Mouse (Mus musculus) heart, embryonic 15.5 days (tissue): Measurements from ENCODE around the gene Gpbp1l1. TPM values are rescaled to one million over a fixed set of nuclear protein-coding genes. Genes with fewer than 3 reads are reported as not detected.

Source experiments
- ATAC-seq: fragments of 200-750 bp; cut with Nextera tagmentation; replicated peaks from 2 replicates; pipeline ENCODE4 v1.8.0; 2017; ENCODE audit warnings: low read depth, moderate TSS enrichment; ENCODE audit not compliant: insufficient number of reproducible peaks, insufficient read depth, low FRiP score
- H3K27ac ChIP-seq: fragments of 300-500 bp; sonication (generic); 2 replicates; pipeline ENCODE4 v1.5.1; 2015; ENCODE audit warnings: mild to moderate bottlenecking, inconsistent platforms
- H3K27me3 ChIP-seq: fragments of 300-500 bp; sonication (generic); 2 replicates; pipeline ENCODE4 v1.6.1; 2015; ENCODE audit warnings: inconsistent platforms
- H3K36me3 ChIP-seq: fragments of 300-500 bp; sonication (generic); 2 replicates; pipeline ENCODE4 v1.6.1; 2015; ENCODE audit warnings: mild to moderate bottlenecking, inconsistent platforms
- H3K4me1 ChIP-seq: fragments of 300-500 bp; sonication (generic); replicated peaks from 2 replicates; pipeline ENCODE4 v1.6.1; 2015; ENCODE audit warnings: inconsistent platforms
- H3K4me2 ChIP-seq: fragments of 300-500 bp; sonication (generic); 2 replicates; pipeline ENCODE4 v1.6.1; 2015; ENCODE audit warnings: inconsistent platforms, mild to moderate bottlenecking, moderate library complexity
- H3K4me3 ChIP-seq: fragments of 300-500 bp; sonication (generic); 2 replicates; pipeline ENCODE4 v1.5.1; 2015; ENCODE audit warnings: mild to moderate bottlenecking, inconsistent platforms
- H3K9ac ChIP-seq: fragments of 300-500 bp; sonication (generic); 2 replicates; pipeline ENCODE4 v1.6.1; 2015; ENCODE audit warnings: mild to moderate bottlenecking, inconsistent platforms
- H3K9me3 ChIP-seq: fragments of 300-500 bp; sonication (generic); replicated peaks from 2 replicates; pipeline ENCODE4 v1.6.1; 2016; ENCODE audit warnings: inconsistent platforms
- WGBS: fragments of 180-500 bp; shearing (Covaris S2); methylation state at CpG from one replicate; pipeline ENCODE4 v1.1.7; 2015; ENCODE audit warnings: mixed read lengths; 5-methylcytosine and 5-hydroxymethylcytosine counted together
- polyA plus RNA-seq: library from polyadenylated mRNA; unstranded; fragments of >200 nt; fragmentation: Nextera tagmentation; extraction: Ambion mirVana; gene quantifications from 2 replicates; pipeline ENCODE4 v1.2.1, GENCODE M21; 2015

The Gpbp1l1 gene
- polyA plus RNA-seq, 1 experiment from 2014 or later, result 28.0 TPM

DNA sequence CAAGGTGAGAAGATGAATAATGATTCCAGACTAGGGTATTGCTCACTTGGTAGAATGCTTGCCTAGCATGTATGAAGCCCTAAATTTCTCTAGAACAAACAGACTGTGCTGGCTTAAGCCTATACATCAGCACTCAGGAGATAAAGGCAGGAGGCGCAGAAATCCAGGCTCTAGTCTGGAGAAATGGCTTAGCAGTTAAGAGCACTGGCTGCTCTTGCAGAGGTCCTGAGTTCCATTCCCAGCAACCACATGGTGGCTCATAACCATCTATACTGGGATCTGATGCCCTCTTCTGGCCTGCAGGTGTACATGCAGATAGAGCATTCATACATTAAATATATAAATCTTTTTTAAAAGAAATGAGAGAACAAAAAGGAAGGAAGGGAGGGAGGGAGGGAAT lies 84.6 kb downstream of the Gpbp1l1 start:
- 90% methylated on average over 1 of the region's 1 CpGs for WGBS
- no peak overlapping the region for H3K9ac ChIP-seq
- H3K27ac ChIP-seq, result no peak overlapping the region
- H3K4me2 ChIP-seq, result no peak overlapping the region
- no peak for ATAC-seq
- no peaks in the 10 kb centered on the region for H3K9me3 ChIP-seq
- peaks cover 61% of the 10 kb centered on the region for H3K36me3 ChIP-seq
- no peaks in the 10 kb centered on the region for H3K27me3 ChIP-seq
- H3K4me1 ChIP-seq, result peaks cover 14% of the 10 kb centered on the region
- no peak overlapping the region for H3K4me3 ChIP-seq

Other genes starting within 250 kb of the Gpbp1l1 start
- gene Mast2, start 93.5 kb upstream of the Gpbp1l1 start, polyA plus RNA-seq, result 16.8 and 20.3 TPM in 2 replicates
- gene Ipp, start 50.1 kb upstream of the Gpbp1l1 start, polyA plus RNA-seq, result 14.5 and 14.8 TPM in 2 replicates
- 24.7 and 26.9 TPM in 2 replicates for gene Tmem69, start 1.7 kb upstream of the Gpbp1l1 start, polyA plus RNA-seq
- gene Ccdc17, start 39.0 kb downstream of the Gpbp1l1 start, polyA plus RNA-seq, result 4.3 and 4.5 TPM in 2 replicates
- gene Nasp, start 70.3 kb downstream of the Gpbp1l1 start, polyA plus RNA-seq, result 68.6 and 75.0 TPM in 2 replicates
- 501 and 616 TPM in 2 replicates for gene Akr1a1, start 94.0 kb downstream of the Gpbp1l1 start, polyA plus RNA-seq
- gene Prdx1, start 127.9 kb downstream of the Gpbp1l1 start, polyA plus RNA-seq, result 850 and 967 TPM in 2 replicates
- 33.9 and 34.1 TPM in 2 replicates for gene Mmachc, start 150.7 kb downstream of the Gpbp1l1 start, polyA plus RNA-seq
- 13.2 and 18.0 TPM in 2 replicates for gene Ccdc163, start 150.9 kb downstream of the Gpbp1l1 start, polyA plus RNA-seq
- 3.0 and 3.1 TPM in 2 replicates for gene Tesk2, start 163.3 kb downstream of the Gpbp1l1 start, polyA plus RNA-seq
- 17.9 and 21.9 TPM in 2 replicates for gene Toe1, start 250.0 kb downstream of the Gpbp1l1 start, polyA plus RNA-seq